Mouse (Mus musculus): ENCODE results near the gene Trim63.

GRCm38 (mm10) chr4:134352261-134352707 lies 37.4 kb downstream of the Trim63 start:
- TF ChIP-seq CTCF (IDR thresholded peaks at IDR 0.05; ENCODE audit: insufficient read depth, low read depth, low read length) (no peak), POLR2A (IDR thresholded peaks at IDR 0.05; ENCODE audit: insufficient read depth, low read depth, low read length) (no peak)

All from olfactory bulb, adult 2 months (tissue).